Mouse (Mus musculus): ENCODE data around the gene Lmln. TPM values are rescaled to one million over a fixed set of nuclear protein-coding genes. Genes with fewer than 3 reads are reported as not detected.
"Not testable (repeated sequence)": the region's sequence is repeated elsewhere in the genome, so short reads cannot be mapped to it uniquely, and the experiment has no call there.

Gene Lmln
- polyA plus RNA-seq, 1 experiment = 0.78 TPM

DNA sequence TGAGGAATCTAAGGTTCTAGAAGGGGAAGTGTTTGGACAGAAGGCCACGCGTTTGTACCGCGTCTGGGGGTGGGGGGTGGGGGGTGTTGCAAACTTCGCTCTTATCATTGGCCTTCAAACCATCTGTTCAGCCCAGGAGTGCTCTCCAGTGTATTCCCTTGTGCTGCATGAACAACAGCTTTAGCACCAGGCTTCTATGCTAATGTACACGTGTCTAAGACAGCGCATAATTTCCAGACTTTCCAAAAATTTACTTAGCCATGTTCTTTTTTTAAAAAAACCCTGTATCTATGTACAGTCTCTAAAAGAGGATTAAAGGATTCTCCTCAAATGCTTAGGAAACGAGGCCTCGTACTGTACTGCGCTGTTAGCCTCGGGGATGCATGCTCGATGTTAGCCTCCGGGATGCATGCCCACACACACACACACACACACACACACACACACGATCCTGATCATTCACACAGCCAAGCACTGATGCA lies 96.3 kb downstream of the Lmln start:
- H3ac ChIP-seq (ENCODE audit: control insufficient read depth, insufficient read length) = no peak overlapping the region
- TF ChIP-seq POLR2AphosphoS2 (IDR thresholded peaks at IDR 0.05; ENCODE audit: insufficient read length, low read depth) (no peak), USF1 (IDR thresholded peaks at IDR 0.05; ENCODE audit: low read depth) (no peak), CEBPB (IDR thresholded peaks at IDR 0.05; ENCODE audit: insufficient read depth, poor library complexity, severe bottlenecking) (no peak), REST (IDR thresholded peaks at IDR 0.05; ENCODE audit: insufficient read depth, insufficient read length) (no peak), TCF3 (IDR thresholded peaks at IDR 0.05; ENCODE audit: insufficient read length, low read depth) (no peak), SRF (IDR thresholded peaks at IDR 0.05; ENCODE audit: control insufficient read depth, insufficient read length, low read depth) (no peak), MAX (IDR thresholded peaks at IDR 0.05; ENCODE audit: low read depth) (no peak), POLR2A (IDR thresholded peaks at IDR 0.05; ENCODE audit: insufficient read length, low read depth) (no peak), MYOD1 (IDR thresholded peaks at IDR 0.05; ENCODE audit: control insufficient read depth in 1 of 3, insufficient read length in 2 of 3, low read depth in 2 of 3) (no peak), TCF12 (IDR thresholded peaks at IDR 0.05; ENCODE audit: insufficient read depth, poor library complexity, severe bottlenecking) (no peak), E2F4 (IDR thresholded peaks at IDR 0.05; ENCODE audit: insufficient read depth) (no peak), MYOG (IDR thresholded peaks at IDR 0.05; ENCODE audit: control insufficient read depth in 1 of 3, insufficient read depth in 1 of 3, insufficient read length in 2 of 3, low read depth in 2 of 3) (no peak)

GRCm38 (mm10) chr16:33159363-33159762 lies 97.0 kb downstream of the Lmln start:
- TF ChIP-seq MYOD1 (IDR thresholded peaks at IDR 0.05; ENCODE audit: control insufficient read depth in 1 of 3, insufficient read length in 2 of 3, low read depth in 2 of 3) (no peak), USF1 (IDR thresholded peaks at IDR 0.05; ENCODE audit: low read depth) (no peak), MAX (IDR thresholded peaks at IDR 0.05; ENCODE audit: low read depth) (no peak), TCF12 (IDR thresholded peaks at IDR 0.05; ENCODE audit: insufficient read depth, poor library complexity, severe bottlenecking) (no peak), MYOG (IDR thresholded peaks at IDR 0.05; ENCODE audit: control insufficient read depth in 1 of 3, insufficient read depth in 1 of 3, insufficient read length in 2 of 3, low read depth in 2 of 3) (no peak), POLR2AphosphoS2 (IDR thresholded peaks at IDR 0.05; ENCODE audit: insufficient read length, low read depth) (no peak), POLR2A (IDR thresholded peaks at IDR 0.05; ENCODE audit: insufficient read length, low read depth) (no peak), CEBPB (IDR thresholded peaks at IDR 0.05; ENCODE audit: insufficient read depth, poor library complexity, severe bottlenecking) (no peak), REST (IDR thresholded peaks at IDR 0.05; ENCODE audit: insufficient read depth, insufficient read length) (no peak), TCF3 (IDR thresholded peaks at IDR 0.05; ENCODE audit: insufficient read length, low read depth) (no peak), SRF (IDR thresholded peaks at IDR 0.05; ENCODE audit: control insufficient read depth, insufficient read length, low read depth) (no peak), E2F4 (IDR thresholded peaks at IDR 0.05; ENCODE audit: insufficient read depth) (no peak)
- no peak overlapping the region for H3K4me2 ChIP-seq (ENCODE audit: low read depth)
- H3K4me3 ChIP-seq = no peak overlapping the region
- H3K79me2 ChIP-seq (ENCODE audit: control insufficient read depth, insufficient read depth) = no peaks in the 10 kb centered on the region
- H3K36me3 ChIP-seq (ENCODE audit: control insufficient read depth, insufficient read depth) = no peaks in the 10 kb centered on the region
- H3ac ChIP-seq (ENCODE audit: control insufficient read depth, insufficient read length) = no peak overlapping the region
- no peaks in the 10 kb centered on the region for H3K27me3 ChIP-seq (ENCODE audit: control insufficient read depth, insufficient read depth, insufficient read length)

More for the DNA sequence above, 96.3 kb downstream of the Lmln start:
- H3K4me3 ChIP-seq = no peak overlapping the region
- no peaks in the 10 kb centered on the region for H3K27me3 ChIP-seq (ENCODE audit: control insufficient read depth, insufficient read depth, insufficient read length)
- no peak overlapping the region for H3K4me2 ChIP-seq (ENCODE audit: low read depth)
- H3K79me2 ChIP-seq (ENCODE audit: control insufficient read depth, insufficient read depth) = no peaks in the 10 kb centered on the region
- H3K36me3 ChIP-seq (ENCODE audit: control insufficient read depth, insufficient read depth) = no peaks in the 10 kb centered on the region

DNA sequence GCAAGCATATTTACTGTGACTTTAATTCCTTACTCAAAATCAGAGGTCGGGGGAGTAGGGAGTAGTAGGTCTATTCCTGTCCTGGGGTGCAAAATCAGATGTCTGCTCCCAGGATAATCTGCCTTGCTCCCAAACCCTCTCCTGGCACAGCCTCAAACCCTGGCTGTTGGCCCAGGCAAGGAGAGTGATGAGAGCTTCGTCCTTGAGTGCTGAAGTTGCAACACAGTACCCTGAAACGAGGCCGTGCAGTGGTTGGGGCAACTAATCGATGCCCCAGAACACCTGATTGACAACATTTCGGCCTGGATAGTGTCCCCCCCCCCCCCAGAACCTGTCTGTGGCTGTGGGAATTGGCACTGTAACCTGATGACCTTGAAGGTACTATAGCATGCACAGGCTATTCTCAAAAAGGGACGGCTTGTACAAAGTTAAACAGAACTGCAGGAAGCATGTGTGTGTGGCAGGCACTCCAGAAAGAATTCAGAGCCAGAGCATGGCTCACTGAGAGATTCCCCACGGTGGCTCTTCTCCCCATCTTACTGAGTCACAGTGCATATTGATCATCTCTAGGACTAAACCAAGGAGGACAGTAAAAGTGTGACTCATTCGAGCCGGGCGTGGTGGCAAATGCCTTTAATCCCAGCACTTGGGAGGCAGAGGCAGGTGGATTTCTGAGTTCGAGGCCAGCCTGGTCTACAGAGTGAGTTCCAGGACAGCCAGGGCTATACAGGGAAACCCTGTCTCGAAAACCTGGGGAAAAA lies 101.2 kb downstream of the Lmln start:
- H3K4me2 ChIP-seq (ENCODE audit: low read depth) = no peak overlapping the region
- no peak overlapping the region for H3K4me3 ChIP-seq
- no peak for TF ChIP-seq POLR2A (IDR thresholded peaks at IDR 0.05; ENCODE audit: insufficient read length, low read depth)
- TF ChIP-seq REST (IDR thresholded peaks at IDR 0.05; ENCODE audit: insufficient read depth, insufficient read length) = no peak
- TF ChIP-seq POLR2AphosphoS2 (IDR thresholded peaks at IDR 0.05; ENCODE audit: insufficient read length, low read depth) = no peak
- TF ChIP-seq USF1 (IDR thresholded peaks at IDR 0.05; ENCODE audit: low read depth) = no peak
- no peak for TF ChIP-seq CEBPB (IDR thresholded peaks at IDR 0.05; ENCODE audit: insufficient read depth, poor library complexity, severe bottlenecking)
- TF ChIP-seq MYOG (IDR thresholded peaks at IDR 0.05; ENCODE audit: control insufficient read depth in 1 of 3, insufficient read depth in 1 of 3, insufficient read length in 2 of 3, low read depth in 2 of 3) = no peak
- no peak for TF ChIP-seq MYOD1 (IDR thresholded peaks at IDR 0.05; ENCODE audit: control insufficient read depth in 1 of 3, insufficient read length in 2 of 3, low read depth in 2 of 3)
- no peaks in the 10 kb centered on the region for H3K27me3 ChIP-seq (ENCODE audit: control insufficient read depth, insufficient read depth, insufficient read length)
- no peaks in the 10 kb centered on the region for H3K79me2 ChIP-seq (ENCODE audit: control insufficient read depth, insufficient read depth)
- H3K36me3 ChIP-seq (ENCODE audit: control insufficient read depth, insufficient read depth) = no peaks in the 10 kb centered on the region
- no peak overlapping the region for H3ac ChIP-seq (ENCODE audit: control insufficient read depth, insufficient read length)

- not testable (repeated sequence) for H3K27me3 ChIP-seq (ENCODE audit: control insufficient read depth, insufficient read depth, insufficient read length); H3K79me2 ChIP-seq (ENCODE audit: control insufficient read depth, insufficient read depth); H3K36me3 ChIP-seq (ENCODE audit: control insufficient read depth, insufficient read depth); H3K4me2 ChIP-seq (ENCODE audit: low read depth); H3ac ChIP-seq (ENCODE audit: control insufficient read depth, insufficient read length); H3K4me3 ChIP-seq
These were observed 104.0 kb downstream of the Lmln start for GRCm38 (mm10) chr16:33166284-33166683.

DNA sequence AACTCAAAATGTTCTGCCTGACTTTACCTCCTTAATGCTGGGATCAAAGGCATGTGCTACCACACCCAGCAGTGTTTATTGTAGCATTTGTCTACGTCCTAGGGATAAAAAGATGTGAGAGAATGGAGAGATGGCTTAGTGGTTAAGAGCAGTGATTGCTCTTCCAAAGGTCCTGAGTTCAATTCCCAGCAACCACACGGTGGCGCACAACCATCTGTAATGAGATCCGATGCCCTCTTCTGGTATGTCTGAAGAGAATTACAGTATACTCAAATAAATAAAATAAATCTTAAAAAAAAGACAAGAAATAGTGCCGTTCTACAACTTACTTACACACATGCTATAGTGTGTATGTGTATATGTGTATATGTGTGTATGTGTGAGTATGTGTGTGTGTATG lies 105.2 kb downstream of the Lmln start:
- Histone ChIP-seq H3K27me3 (ENCODE audit: control insufficient read depth, insufficient read depth, insufficient read length) (no peaks in the 10 kb centered on the region), H3K4me3 (no peak overlapping the region), H3K4me2 (ENCODE audit: low read depth) (no peak overlapping the region), H3ac (ENCODE audit: control insufficient read depth, insufficient read length) (no peak overlapping the region), H3K79me2 (ENCODE audit: control insufficient read depth, insufficient read depth) (no peaks in the 10 kb centered on the region), H3K36me3 (ENCODE audit: control insufficient read depth, insufficient read depth) (no peaks in the 10 kb centered on the region)
- TF ChIP-seq MYOD1 (IDR thresholded peaks at IDR 0.05; ENCODE audit: control insufficient read depth in 1 of 3, insufficient read length in 2 of 3, low read depth in 2 of 3) (no peak), TCF12 (IDR thresholded peaks at IDR 0.05; ENCODE audit: insufficient read depth, poor library complexity, severe bottlenecking) (no peak), USF1 (IDR thresholded peaks at IDR 0.05; ENCODE audit: low read depth) (no peak), POLR2A (IDR thresholded peaks at IDR 0.05; ENCODE audit: insufficient read length, low read depth) (no peak), SRF (IDR thresholded peaks at IDR 0.05; ENCODE audit: control insufficient read depth, insufficient read length, low read depth) (no peak), MYOG (IDR thresholded peaks at IDR 0.05; ENCODE audit: control insufficient read depth in 1 of 3, insufficient read depth in 1 of 3, insufficient read length in 2 of 3, low read depth in 2 of 3) (no peak), TCF3 (IDR thresholded peaks at IDR 0.05; ENCODE audit: insufficient read length, low read depth) (no peak), CEBPB (IDR thresholded peaks at IDR 0.05; ENCODE audit: insufficient read depth, poor library complexity, severe bottlenecking) (no peak), MAX (IDR thresholded peaks at IDR 0.05; ENCODE audit: low read depth) (no peak), REST (IDR thresholded peaks at IDR 0.05; ENCODE audit: insufficient read depth, insufficient read length) (no peak), POLR2AphosphoS2 (IDR thresholded peaks at IDR 0.05; ENCODE audit: insufficient read length, low read depth) (no peak), E2F4 (IDR thresholded peaks at IDR 0.05; ENCODE audit: insufficient read depth) (no peak)

Data from myocyte (in vitro differentiated cells).